Mouse (Mus musculus) hindbrain, embryonic 11.5 days (tissue): Measurements from ENCODE around the gene Aff3. TPM values are rescaled to one million over a fixed set of nuclear protein-coding genes. Genes with fewer than 3 reads are reported as not detected.

ENCODE experiments used
- ATAC-seq: fragments of 200-750 bp; cut with Nextera tagmentation; 2 replicates; pipeline ENCODE4 v1.8.0; 2017; ENCODE audit warnings: mild to moderate bottlenecking, moderate TSS enrichment, moderate library complexity; ENCODE audit not compliant: low FRiP score
- DNase-seq: peaks from one replicate; pipeline ENCODE4 v3.0.0-alpha.2; 2015; ENCODE audit warnings: low spot score
- H3K27ac ChIP-seq: fragments of 300-500 bp; sonication (generic); 2 replicates; pipeline ENCODE4 v1.5.1; 2014; ENCODE audit warnings: mild to moderate bottlenecking, low read depth, low read length
- H3K27me3 ChIP-seq: fragments of 300-500 bp; sonication (generic); 2 replicates; pipeline ENCODE4 v1.6.1; 2014; ENCODE audit warnings: mild to moderate bottlenecking, low read length, moderate library complexity, mixed read lengths; ENCODE audit not compliant: control insufficient read depth, insufficient read depth
- H3K36me3 ChIP-seq: fragments of 300-500 bp; sonication (generic); 2 replicates; pipeline ENCODE4 v1.6.1; 2014; ENCODE audit warnings: mild to moderate bottlenecking, low read length, moderate library complexity, mixed read lengths; ENCODE audit not compliant: control insufficient read depth, insufficient read depth
- H3K4me1 ChIP-seq: fragments of 300-500 bp; sonication (generic); replicated peaks from 2 replicates; pipeline ENCODE4 v1.6.1; 2014; ENCODE audit warnings: low read length, mixed read lengths; ENCODE audit not compliant: control insufficient read depth, insufficient read depth
- H3K4me2 ChIP-seq: fragments of 300-500 bp; sonication (generic); replicated peaks from 2 replicates; pipeline ENCODE4 v1.6.1; 2014; ENCODE audit warnings: mild to moderate bottlenecking, low read depth, low read length
- H3K4me3 ChIP-seq: fragments of 300-500 bp; sonication (generic); 2 replicates; pipeline ENCODE4 v1.5.1; 2014; ENCODE audit warnings: low read depth, low read length
- H3K9ac ChIP-seq: fragments of 300-500 bp; sonication (generic); 2 replicates; pipeline ENCODE4 v1.6.1; 2014; ENCODE audit warnings: low read depth, low read length
- H3K9me3 ChIP-seq: fragments of 300-500 bp; sonication (generic); 2 replicates; pipeline ENCODE4 v1.6.1; 2016; ENCODE audit warnings: low read length; ENCODE audit not compliant: control insufficient read depth
- WGBS: fragments of 180-500 bp; shearing (Covaris S2); extraction: QIAGEN DNeasy Blood & Tissue Kit; methylation state at CpG from one replicate; pipeline ENCODE4 v1.1.7; 2014; 5-methylcytosine and 5-hydroxymethylcytosine counted together
- polyA plus RNA-seq: library from polyadenylated mRNA; unstranded; fragments of >200 nt; fragmentation: Nextera tagmentation; extraction: Ambion mirVana; gene quantifications from 2 replicates; pipeline ENCODE4 v1.2.1, GENCODE M21; 2014

Gene Aff3
- polyA plus RNA-seq, 1 experiment from 2014 or later = 19.7 TPM

- Histone ChIP-seq H3K36me3 (no peaks in the 10 kb centered on the region), H3K27ac (no peak overlapping the region), H3K4me1 (no peaks in the 10 kb centered on the region), H3K9ac (no peak overlapping the region), H3K27me3 (no peaks in the 10 kb centered on the region), H3K4me3 (no peak overlapping the region), H3K9me3 (no peaks in the 10 kb centered on the region), H3K4me2 (no peak overlapping the region)
- 96% methylated on average over 5 of the region's 5 CpGs for WGBS
- ATAC-seq = no peak
- no peak for DNase-seq
Observed at GRCm38 (mm10) chr1:38332919-38333318, 331.8 kb downstream of the Aff3 start.

GRCm38 (mm10) chr1:38324206-38324605 lies 340.5 kb downstream of the Aff3 start:
- H3K9ac ChIP-seq = no peak overlapping the region
- no peaks in the 10 kb centered on the region for H3K36me3 ChIP-seq
- no peaks in the 10 kb centered on the region for H3K27me3 ChIP-seq
- ATAC-seq = no peak
- H3K4me2 ChIP-seq = no peak overlapping the region
- no peaks in the 10 kb centered on the region for H3K9me3 ChIP-seq
- no peak overlapping the region for H3K4me3 ChIP-seq
- H3K4me1 ChIP-seq = no peaks in the 10 kb centered on the region
- H3K27ac ChIP-seq = no peak overlapping the region
- DNase-seq = no peak
- WGBS = 77% methylated on average over 5 of the region's 5 CpGs

GRCm38 (mm10) chr1:38321861-38322260 lies 342.9 kb downstream of the Aff3 start:
- Histone ChIP-seq H3K4me3 (no peak overlapping the region), H3K9ac (no peak overlapping the region), H3K27ac (no peak overlapping the region), H3K4me2 (no peak overlapping the region), H3K36me3 (no peaks in the 10 kb centered on the region), H3K27me3 (no peaks in the 10 kb centered on the region), H3K4me1 (no peaks in the 10 kb centered on the region), H3K9me3 (no peaks in the 10 kb centered on the region)
- ATAC-seq (no peak), DNase-seq (no peak)
- WGBS = 94% methylated on average over 8 of the region's 8 CpGs

GRCm38 (mm10) chr1:38320971-38321305 lies 343.8 kb downstream of the Aff3 start:
- WGBS = 97% methylated on average over 2 of the region's 2 CpGs
- Histone ChIP-seq H3K4me2 (no peak overlapping the region), H3K4me1 (no peaks in the 10 kb centered on the region), H3K36me3 (no peaks in the 10 kb centered on the region), H3K9me3 (no peaks in the 10 kb centered on the region), H3K9ac (no peak overlapping the region), H3K27me3 (no peaks in the 10 kb centered on the region), H3K4me3 (no peak overlapping the region), H3K27ac (no peak overlapping the region)
- ATAC-seq = no peak
- no peak for DNase-seq

- DNase-seq (no peak), ATAC-seq (no peak)
- no peaks in the 10 kb centered on the region for H3K27me3 ChIP-seq
- H3K27ac ChIP-seq = no peak overlapping the region
- H3K9ac ChIP-seq = no peak overlapping the region
- 78% methylated on average over 16 of the region's 16 CpGs for whole genome bisulfite sequencing
- no peak overlapping the region for H3K4me2 ChIP-seq
- H3K4me1 ChIP-seq = no peaks in the 10 kb centered on the region
- H3K9me3 ChIP-seq = no peaks in the 10 kb centered on the region
- no peaks in the 10 kb centered on the region for H3K36me3 ChIP-seq
- no peak overlapping the region for H3K4me3 ChIP-seq
Observed at GRCm38 (mm10) chr1:38320126-38320970, 344.4 kb downstream of the Aff3 start.

GRCm38 (mm10) chr1:38318614-38319013 lies 346.1 kb downstream of the Aff3 start:
- Histone ChIP-seq H3K4me1 (no peaks in the 10 kb centered on the region), H3K36me3 (no peaks in the 10 kb centered on the region), H3K4me2 (no peak overlapping the region), H3K9me3 (no peaks in the 10 kb centered on the region), H3K27ac (no peak overlapping the region), H3K4me3 (no peak overlapping the region), H3K27me3 (no peaks in the 10 kb centered on the region), H3K9ac (no peak overlapping the region)
- ATAC-seq (no peak), DNase-seq (no peak)
- WGBS = 94% methylated on average over 2 of the region's 2 CpGs

GRCm38 (mm10) chr1:38315992-38316391 lies 348.8 kb downstream of the Aff3 start:
- no peak overlapping the region for H3K4me2 ChIP-seq
- ATAC-seq (no peak), DNase-seq (no peak)
- H3K36me3 ChIP-seq = no peaks in the 10 kb centered on the region
- no peaks in the 10 kb centered on the region for H3K27me3 ChIP-seq
- H3K9me3 ChIP-seq = no peaks in the 10 kb centered on the region
- no peak overlapping the region for H3K4me3 ChIP-seq
- H3K9ac ChIP-seq = no peak overlapping the region
- no peak overlapping the region for H3K27ac ChIP-seq
- no peaks in the 10 kb centered on the region for H3K4me1 ChIP-seq
- 89% methylated on average over 4 of the region's 4 CpGs for WGBS

GRCm38 (mm10) chr1:38310496-38310895 lies 354.3 kb downstream of the Aff3 start:
- no peak overlapping the region for H3K27ac ChIP-seq
- H3K27me3 ChIP-seq = no peaks in the 10 kb centered on the region
- no peaks in the 10 kb centered on the region for H3K36me3 ChIP-seq
- no peak overlapping the region for H3K4me3 ChIP-seq
- H3K9me3 ChIP-seq = no peaks in the 10 kb centered on the region
- WGBS = 87% methylated on average over 8 of the region's 8 CpGs
- DNase-seq = no peak
- no peak overlapping the region for H3K9ac ChIP-seq
- H3K4me2 ChIP-seq = no peak overlapping the region
- H3K4me1 ChIP-seq = no peaks in the 10 kb centered on the region
- no peak for ATAC-seq

GRCm38 (mm10) chr1:38310076-38310475 lies 354.7 kb downstream of the Aff3 start:
- DNase-seq = no peak
- no peak overlapping the region for H3K9ac ChIP-seq
- no peak for ATAC-seq
- H3K27ac ChIP-seq = no peak overlapping the region
- no peaks in the 10 kb centered on the region for H3K36me3 ChIP-seq
- H3K4me1 ChIP-seq = no peaks in the 10 kb centered on the region
- H3K4me2 ChIP-seq = no peak overlapping the region
- WGBS = 83% methylated on average over 4 of the region's 4 CpGs
- H3K27me3 ChIP-seq = no peaks in the 10 kb centered on the region
- no peaks in the 10 kb centered on the region for H3K9me3 ChIP-seq
- H3K4me3 ChIP-seq = no peak overlapping the region
